Mouse (Mus musculus): ENCODE measurements around the gene Wdr74. TPM values are rescaled to one million over a fixed set of nuclear protein-coding genes. Genes with fewer than 3 reads are reported as not detected.

Gene Wdr74
- total and polyA plus RNA-seq, 3 experiments = 133 to 235 (median 203) TPM

DNA sequence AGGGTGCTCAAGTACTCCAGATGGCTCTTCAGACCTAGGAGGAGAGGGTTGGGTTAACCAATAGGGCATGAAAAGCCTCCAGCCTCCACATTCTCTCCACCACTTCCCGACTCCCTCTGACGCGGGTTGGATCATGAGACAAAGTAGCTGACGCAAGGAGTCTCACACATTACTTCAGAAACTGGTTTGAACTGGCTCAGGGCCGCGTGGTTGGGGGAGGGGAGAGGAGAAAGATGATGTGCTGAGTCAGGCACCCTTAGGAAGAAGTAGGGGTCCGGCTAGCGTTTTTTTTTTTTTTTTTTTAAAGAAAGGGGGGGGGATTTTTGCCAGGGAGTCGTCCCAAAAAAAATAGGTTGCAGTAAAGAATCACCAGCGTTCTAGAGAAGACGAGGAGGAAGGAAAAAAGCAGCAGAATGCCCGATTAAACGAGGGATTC, 22.7 kb upstream of the Wdr74 start (continued):
- TF ChIP-seq CHD2 (IDR thresholded peaks at IDR 0.05; ENCODE audit: low read length) (peak; percentile 76), MAX (IDR thresholded peaks at IDR 0.05; ENCODE audit: low read length) (peak; percentile 93), MYC (IDR thresholded peaks at IDR 0.05; ENCODE audit: low read depth, low read length) (peak; percentile 97), TCF12 (IDR thresholded peaks at IDR 0.05; ENCODE audit: low read depth, low read length) (0 out of 2 replicates have a peak, but pooled peaks have one; percentile 3), NRF1 (IDR thresholded peaks at IDR 0.05; ENCODE audit: low read depth, low read length) (no peak), POLR2AphosphoS2 (IDR thresholded peaks at IDR 0.05; ENCODE audit: low read depth, low read length) (no peak), ELF1 (IDR thresholded peaks at IDR 0.05; ENCODE audit: low read depth, low read length) (peak; percentile 39; the same call in 1 of the 2 replicates), IRF4 (IDR thresholded peaks at IDR 0.05; ENCODE audit: low read depth, low read length) (no peak; the same call in 1 of the 2 replicates)

DNA sequence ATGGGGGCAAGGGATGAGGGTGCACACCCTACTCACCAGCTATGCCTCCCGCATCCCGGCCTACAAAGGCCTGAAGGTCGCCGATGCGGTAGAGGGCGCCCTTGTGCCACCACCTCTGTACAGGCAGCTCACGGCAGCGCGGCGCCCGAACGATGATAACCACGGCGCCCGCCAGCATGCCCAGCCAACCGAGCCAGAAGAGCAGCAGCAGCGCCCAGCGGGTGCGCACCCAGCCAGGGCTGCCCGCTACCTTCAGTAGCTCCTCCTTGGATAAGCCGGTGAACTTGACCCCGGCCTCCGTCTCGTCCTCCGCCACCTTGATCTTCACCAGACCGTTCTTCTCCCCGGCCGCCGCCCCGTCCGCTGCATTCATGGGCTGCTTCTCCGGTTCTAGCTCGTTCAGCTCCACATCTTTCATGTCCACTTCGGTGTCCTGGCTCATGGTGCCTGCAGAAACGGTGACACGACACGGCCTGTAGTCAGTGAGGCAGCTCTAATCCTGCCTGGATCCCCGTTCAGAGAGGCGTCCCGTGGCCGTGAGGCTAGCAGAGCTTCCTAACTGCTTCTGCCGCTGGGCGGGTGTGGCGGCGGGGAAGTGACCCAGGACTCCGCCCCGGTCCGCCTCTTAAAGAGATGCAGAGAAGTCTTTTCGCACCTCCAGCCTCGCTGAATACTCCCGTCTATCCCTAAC, 22.2 kb upstream of the Wdr74 start:
- H3K36me3 ChIP-seq (replicated peaks in 1 of 2; ENCODE audit: control insufficient read depth in 1 of 2, insufficient read depth in 1 of 2, low read length in 1 of 2) = peaks cover 31 to 43% of the 10 kb centered on the region in 2 experiments
- H3K27ac ChIP-seq (ENCODE audit: insufficient read depth, low read depth) = peak overlapping the region; percentile 96
- peak overlapping the region; percentile 73 to 99 (median 89) for H3K4me3 ChIP-seq (replicated peaks in 1 of 3; ENCODE audit: low read depth in 2 of 3, low read length in 2 of 3, poor library complexity in 1 of 3)
- H3K9ac ChIP-seq (ENCODE audit: insufficient read depth, low read depth) = peak overlapping the region; percentile 96
- dilution Hi-C loops (cut with MboI; ENCODE audit: extremely low pct_ligation_motif_present, extremely low pct_unique_long_range_greater_than_20kb, low sequenced_read_pairs) (no loop called here), in situ Hi-C loops (cut with MboI; ENCODE audit: low pct_ligation_motif_present, low pct_unique_long_range_greater_than_20kb, low sequenced_read_pairs) (no loop called here)
- no peaks in the 10 kb centered on the region for H3K9me3 ChIP-seq (replicated peaks; ENCODE audit: low read length)
- H3K4me1 ChIP-seq (ENCODE audit: control insufficient read depth in 1 of 2, insufficient read depth in 2 of 2) = peaks cover 0 to 62% of the 10 kb centered on the region in 2 experiments; a peak in 2 of 4 replicates
- H3K27me3 ChIP-seq (replicated peaks) = no peaks in the 10 kb centered on the region
- H3K79me2 ChIP-seq (replicated peaks; ENCODE audit: control insufficient read depth, extremely low read depth, insufficient read depth, poor library complexity, severe bottlenecking) = peaks cover 33% of the 10 kb centered on the region
- peak; percentile 88 for DNase-seq (ENCODE audit: extremely low read depth)
- peak overlapping the region; percentile 85 for H3K4me2 ChIP-seq (ENCODE audit: insufficient read depth, low read depth, poor library complexity, severe bottlenecking)
- TF ChIP-seq TBP (conservative IDR thresholded peaks at IDR 0.05; ENCODE audit: low read depth, low read length) (peak; percentile 91), MEF2A (IDR thresholded peaks at IDR 0.05; ENCODE audit: borderline replicate concordance, low read depth, low read length) (peak; percentile 52; the same call in 1 of the 2 replicates), GABPA (IDR thresholded peaks at IDR 0.05; ENCODE audit: insufficient replicate concordance, low read depth, low read length) (no peak), POLR2A (IDR thresholded peaks at IDR 0.05; ENCODE audit: low read depth, low read length) (peak; percentile 98), ETS1 (conservative IDR thresholded peaks at IDR 0.05; ENCODE audit: low read depth, low read length) (no peak), PAX5 (IDR thresholded peaks at IDR 0.05; ENCODE audit: low read length) (no peak), ZC3H11A (IDR thresholded peaks at IDR 0.05; ENCODE audit: low read depth, low read length) (no peak), JUN (IDR thresholded peaks at IDR 0.05; ENCODE audit: insufficient read depth, low read depth, low read length) (no peak), ELF1 (IDR thresholded peaks at IDR 0.05; ENCODE audit: low read depth, low read length) (peak; percentile 47), ZKSCAN1 (IDR thresholded peaks at IDR 0.05; ENCODE audit: borderline replicate concordance, low read depth, low read length) (no peak), EP300 (IDR thresholded peaks at IDR 0.05; ENCODE audit: low read length) (no peak), SIN3A (IDR thresholded peaks at IDR 0.05; ENCODE audit: low read length) (peak; percentile 73), RCOR1 (conservative IDR thresholded peaks at IDR 0.05; ENCODE audit: low read depth, low read length) (no peak), POLR2AphosphoS2 (IDR thresholded peaks at IDR 0.05; ENCODE audit: low read depth, low read length) (peak; percentile 89), UBTF (IDR thresholded peaks at IDR 0.05; ENCODE audit: low read depth, low read length) (0 out of 2 replicates have a peak, but pooled peaks have one; percentile 34), CHD1 (IDR thresholded peaks at IDR 0.05; ENCODE audit: low read depth, low read length) (peak; percentile 80), KAT2A (IDR thresholded peaks at IDR 0.05; ENCODE audit: insufficient replicate concordance, low read length) (0 out of 2 replicates have a peak, but pooled peaks have one; percentile 16), USF1 (IDR thresholded peaks at IDR 0.05; ENCODE audit: low read depth, low read length) (no peak), MXI1 (IDR thresholded peaks at IDR 0.05; ENCODE audit: low read depth, low read length) (peak; percentile 87), MAZ (IDR thresholded peaks at IDR 0.05; ENCODE audit: low read depth, low read length) (peak; percentile 72; the same call in 1 of the 2 replicates), MAX (IDR thresholded peaks at IDR 0.05; ENCODE audit: low read length) (peak; percentile 53; the same call in 1 of the 2 replicates), E2F4 (IDR thresholded peaks at IDR 0.05; ENCODE audit: insufficient replicate concordance, low read depth, low read length) (no peak), SMC3 (IDR thresholded peaks at IDR 0.05; ENCODE audit: low read depth, low read length) (peak; percentile 14; the same call in 1 of the 2 replicates), MYC (IDR thresholded peaks at IDR 0.05; ENCODE audit: low read depth, low read length) (peak; percentile 17; the same call in 1 of the 2 replicates), NRF1 (IDR thresholded peaks at IDR 0.05; ENCODE audit: low read depth, low read length) (peak; percentile 24; the same call in 1 of the 2 replicates), IRF4 (IDR thresholded peaks at IDR 0.05; ENCODE audit: low read depth, low read length) (peak; percentile 49), CTCF (conservative IDR thresholded peaks at IDR 0.05 in 1 of 2, IDR thresholded peaks at IDR 0.05 in 1 of 2; ENCODE audit: low read depth in 2 of 2, low read length in 2 of 2) (peak in 1 of 2 experiments; percentile 82; a peak in 2 of 4 replicates), MAFK (IDR thresholded peaks at IDR 0.05; ENCODE audit: insufficient replicate concordance, low read length) (no peak), ZNF384 (IDR thresholded peaks at IDR 0.05; ENCODE audit: low read depth, low read length) (0 out of 2 replicates have a peak, but pooled peaks have one; percentile 59), RAD21 (IDR thresholded peaks at IDR 0.05; ENCODE audit: low read depth, low read length) (peak; percentile 25), USF2 (conservative IDR thresholded peaks at IDR 0.05; ENCODE audit: low read depth, low read length) (no peak), BHLHE40 (IDR thresholded peaks at IDR 0.05; ENCODE audit: low read depth, low read length) (peak; percentile 15; the same call in 1 of the 2 replicates)
